Mouse (Mus musculus) neural tube, embryonic 13.5 days (tissue): Measurements from ENCODE around the gene Dnajc9. TPM values are rescaled to one million over a fixed set of nuclear protein-coding genes. Genes with fewer than 3 reads are reported as not detected.

ENCODE experiments used
- ATAC-seq: fragments of 200-750 bp; cut with Nextera tagmentation; 2 replicates; pipeline ENCODE4 v1.8.0; 2017; ENCODE audit warnings: low read depth, mild to moderate bottlenecking, moderate TSS enrichment, moderate library complexity
- H3K27ac ChIP-seq: fragments of 300-500 bp; sonication (generic); replicated peaks from 2 replicates; pipeline ENCODE4 v1.5.1; 2015; ENCODE audit warnings: moderate library complexity, mild to moderate bottlenecking, inconsistent platforms
- H3K27me3 ChIP-seq: fragments of 300-500 bp; sonication (generic); 2 replicates; pipeline ENCODE4 v1.6.1; 2015; ENCODE audit warnings: mild to moderate bottlenecking, inconsistent platforms
- H3K36me3 ChIP-seq: fragments of 300-500 bp; sonication (generic); 2 replicates; pipeline ENCODE4 v1.6.1; 2015; ENCODE audit warnings: mild to moderate bottlenecking, inconsistent platforms
- H3K4me1 ChIP-seq: fragments of 300-500 bp; sonication (generic); replicated peaks from 2 replicates; pipeline ENCODE4 v1.6.1; 2015; ENCODE audit warnings: inconsistent platforms
- H3K4me2 ChIP-seq: fragments of 300-500 bp; sonication (generic); 2 replicates; pipeline ENCODE4 v1.6.1; 2015; ENCODE audit warnings: inconsistent platforms, mild to moderate bottlenecking, moderate library complexity
- H3K4me3 ChIP-seq: fragments of 300-500 bp; sonication (generic); 2 replicates; pipeline ENCODE4 v1.5.1; 2015; ENCODE audit warnings: mild to moderate bottlenecking, inconsistent platforms
- H3K9ac ChIP-seq: fragments of 300-500 bp; sonication (generic); 2 replicates; pipeline ENCODE4 v1.6.1; 2015; ENCODE audit warnings: moderate library complexity, mild to moderate bottlenecking, inconsistent platforms
- H3K9me3 ChIP-seq: fragments of 300-500 bp; sonication (generic); 2 replicates; pipeline ENCODE4 v1.6.1; 2016; ENCODE audit warnings: inconsistent platforms
- WGBS: fragments of 180-500 bp; shearing (Covaris S2); methylation state at CpG from one replicate; pipeline ENCODE4 v1.1.7; 2015; 5-methylcytosine and 5-hydroxymethylcytosine counted together
- polyA plus RNA-seq: library from polyadenylated mRNA; unstranded; fragments of >200 nt; fragmentation: Nextera tagmentation; extraction: Ambion mirVana; gene quantifications from 2 replicates; pipeline ENCODE4 v1.2.1, GENCODE M21; 2015

The Dnajc9 gene
- polyA plus RNA-seq, 1 experiment from 2014 or later = 109 TPM

DNA sequence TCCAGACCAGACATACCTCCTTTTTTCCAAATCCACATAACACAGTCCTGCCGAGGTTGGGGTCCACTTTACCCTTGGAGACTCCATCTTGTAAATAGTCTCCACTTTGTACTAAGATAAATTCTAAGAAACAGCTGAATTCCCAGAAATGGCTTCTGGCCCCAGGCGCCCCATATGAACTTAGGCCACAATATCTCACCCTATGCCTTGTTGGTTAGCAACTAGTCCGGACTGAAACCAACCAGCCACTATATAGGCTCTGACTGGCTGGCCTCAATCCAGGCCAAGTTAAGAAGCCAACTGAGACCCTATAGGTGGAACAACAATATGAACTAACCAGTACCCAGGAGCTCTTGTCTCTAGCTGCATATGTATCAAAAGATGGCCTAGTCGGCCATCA lies 3.6 kb upstream of the Dnajc9 start:
- Histone ChIP-seq H3K4me3 (no peak overlapping the region), H3K27me3 (no peaks in the 10 kb centered on the region), H3K4me1 (peaks cover 35% of the 10 kb centered on the region), H3K9ac (0 out of 2 replicates have a peak overlapping the region, but pooled peaks have one; percentile 31), H3K9me3 (no peaks in the 10 kb centered on the region), H3K4me2 (peak overlapping the region; percentile 66), H3K27ac (no peak overlapping the region), H3K36me3 (peaks cover 23% of the 10 kb centered on the region)
- 83% methylated on average over 4 of the region's 4 CpGs for WGBS
- ATAC-seq = no peak

- Histone ChIP-seq H3K4me2 (peak overlapping the region; percentile 87), H3K9ac (peak overlapping the region; percentile 77), H3K36me3 (peaks cover 44% of the 10 kb centered on the region), H3K4me1 (peaks cover 57% of the 10 kb centered on the region), H3K4me3 (peak overlapping the region; percentile 81), H3K9me3 (no peaks in the 10 kb centered on the region), H3K27ac (peak overlapping the region; percentile 81; the same call in 1 of the 2 replicates), H3K27me3 (no peaks in the 10 kb centered on the region)
- 87% methylated on average over 8 of the region's 8 CpGs for WGBS
- ATAC-seq = no peak
These were observed 853 bp upstream of the Dnajc9 start for GRCm38 (mm10) chr14:20389446-20390079.

DNA sequence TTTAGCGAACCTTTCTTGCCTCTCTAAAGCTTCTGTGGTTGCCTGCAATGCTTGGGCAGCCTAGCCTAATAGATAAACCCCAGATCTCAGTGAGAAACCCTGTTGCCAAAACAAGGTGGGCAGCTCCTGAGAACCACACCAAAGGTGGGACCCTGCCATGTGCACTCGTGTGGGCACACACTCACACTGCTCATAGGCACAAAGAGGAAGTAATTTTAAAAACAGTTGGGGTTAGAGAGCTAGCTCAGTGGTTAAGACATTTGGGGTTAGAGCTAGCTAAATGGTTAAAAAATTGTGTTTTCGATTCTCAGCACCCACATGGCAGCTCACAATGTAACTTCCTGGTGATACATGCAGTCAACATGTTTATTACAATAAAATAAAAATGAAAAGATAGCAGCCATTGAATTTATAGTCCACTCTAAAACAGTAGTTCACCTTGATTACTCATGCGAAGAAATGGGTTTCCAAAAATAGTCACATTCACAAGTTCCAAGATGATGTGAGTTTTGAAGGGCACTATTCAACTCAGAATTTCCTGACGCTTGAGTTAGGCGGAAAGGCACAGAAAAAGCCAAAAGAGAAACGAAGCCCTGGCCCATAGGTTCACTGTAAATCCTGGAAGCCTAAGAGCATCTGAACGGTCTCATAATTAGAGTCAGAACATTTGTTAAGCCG lies 8.8 kb downstream of the Dnajc9 start:
- Histone ChIP-seq H3K9me3 (no peaks in the 10 kb centered on the region), H3K27me3 (no peaks in the 10 kb centered on the region), H3K4me3 (no peak overlapping the region), H3K27ac (no peak overlapping the region), H3K9ac (no peak overlapping the region), H3K4me2 (no peak overlapping the region), H3K4me1 (no peaks in the 10 kb centered on the region), H3K36me3 (peaks cover 84% of the 10 kb centered on the region)
- ATAC-seq = no peak
- 94% methylated on average over 9 of the region's 9 CpGs for WGBS

- WGBS = 93% methylated on average over 5 of the region's 5 CpGs
- Histone ChIP-seq H3K4me2 (no peak overlapping the region), H3K27me3 (no peaks in the 10 kb centered on the region), H3K36me3 (peaks cover 84% of the 10 kb centered on the region), H3K9ac (no peak overlapping the region), H3K9me3 (no peaks in the 10 kb centered on the region), H3K27ac (no peak overlapping the region), H3K4me3 (no peak overlapping the region), H3K4me1 (no peaks in the 10 kb centered on the region)
- ATAC-seq = no peak
These were observed 9.5 kb downstream of the Dnajc9 start for GRCm38 (mm10) chr14:20379087-20379640.

DNA sequence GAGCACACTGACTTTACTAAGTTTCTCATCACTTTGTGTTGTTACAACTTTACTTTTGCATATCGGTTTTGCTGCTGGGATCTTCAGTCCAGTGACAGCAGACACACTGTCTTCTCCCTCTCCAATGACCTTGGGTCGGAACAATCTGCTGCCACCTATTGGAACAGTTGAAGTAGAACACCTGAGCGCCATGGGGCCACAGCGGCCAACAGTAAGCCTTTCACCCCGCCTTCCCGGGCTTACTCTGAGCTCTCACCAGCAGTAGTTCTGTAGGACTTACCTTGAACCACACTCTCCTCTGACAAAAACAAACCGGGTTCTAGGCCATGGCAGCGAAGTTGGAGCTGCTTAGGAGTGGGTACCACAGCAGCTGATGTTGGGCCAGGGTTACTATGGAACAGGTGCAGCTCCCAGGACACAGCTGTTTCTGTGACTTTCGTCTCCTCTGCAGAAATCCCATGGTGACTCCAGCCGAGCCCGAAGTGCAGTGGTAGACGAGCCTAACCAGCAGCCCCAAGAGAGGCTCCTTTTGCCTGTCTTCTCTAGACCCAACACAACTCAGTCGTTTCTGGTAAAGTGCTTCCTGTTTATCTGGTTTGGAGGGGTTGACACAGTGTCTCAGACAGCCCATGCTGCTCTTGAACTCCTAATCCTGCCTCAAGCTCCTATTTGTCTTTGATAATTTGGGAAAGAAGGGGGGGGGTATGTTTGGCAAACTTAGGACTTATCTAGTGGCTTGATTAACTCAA lies 10.2 kb downstream of the Dnajc9 start:
- peaks cover 84% of the 10 kb centered on the region for H3K36me3 ChIP-seq
- H3K9ac ChIP-seq = no peak overlapping the region
- no peaks in the 10 kb centered on the region for H3K9me3 ChIP-seq
- H3K4me1 ChIP-seq = no peaks in the 10 kb centered on the region
- no peak overlapping the region for H3K4me3 ChIP-seq
- H3K4me2 ChIP-seq = no peak overlapping the region
- no peak overlapping the region for H3K27ac ChIP-seq
- no peaks in the 10 kb centered on the region for H3K27me3 ChIP-seq
- ATAC-seq = no peak; the same call in 1 of the 2 replicates
- 42% methylated on average over 13 of the region's 13 CpGs for WGBS

DNA sequence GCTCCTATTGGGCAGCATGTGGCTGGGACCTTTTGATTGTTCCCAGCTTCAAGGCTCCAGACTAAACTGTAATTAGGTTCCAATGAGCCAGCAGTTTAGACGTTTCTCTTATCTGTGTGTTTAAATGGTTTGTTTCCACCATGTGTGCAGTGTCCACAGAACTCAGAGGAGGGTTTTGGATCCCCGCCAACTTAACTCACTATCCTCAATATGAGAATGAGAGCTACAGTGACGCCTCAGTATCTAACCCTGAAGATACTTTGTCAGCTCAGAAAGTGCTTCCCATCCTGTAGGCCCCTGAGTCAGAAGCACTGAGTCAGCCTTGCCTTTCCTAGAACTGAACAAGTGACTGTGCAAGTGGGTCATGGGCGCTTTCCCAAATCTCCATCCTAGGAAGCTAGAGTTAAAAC lies 11.6 kb downstream of the Dnajc9 start:
- H3K27me3 ChIP-seq = no peaks in the 10 kb centered on the region
- H3K27ac ChIP-seq = no peak overlapping the region
- H3K9ac ChIP-seq = no peak overlapping the region
- no peak for ATAC-seq
- H3K4me3 ChIP-seq = no peak overlapping the region
- H3K9me3 ChIP-seq = no peaks in the 10 kb centered on the region
- H3K4me2 ChIP-seq = no peak overlapping the region
- WGBS = 83% methylated on average over 4 of the region's 4 CpGs
- no peaks in the 10 kb centered on the region for H3K4me1 ChIP-seq
- peaks cover 83% of the 10 kb centered on the region for H3K36me3 ChIP-seq

DNA sequence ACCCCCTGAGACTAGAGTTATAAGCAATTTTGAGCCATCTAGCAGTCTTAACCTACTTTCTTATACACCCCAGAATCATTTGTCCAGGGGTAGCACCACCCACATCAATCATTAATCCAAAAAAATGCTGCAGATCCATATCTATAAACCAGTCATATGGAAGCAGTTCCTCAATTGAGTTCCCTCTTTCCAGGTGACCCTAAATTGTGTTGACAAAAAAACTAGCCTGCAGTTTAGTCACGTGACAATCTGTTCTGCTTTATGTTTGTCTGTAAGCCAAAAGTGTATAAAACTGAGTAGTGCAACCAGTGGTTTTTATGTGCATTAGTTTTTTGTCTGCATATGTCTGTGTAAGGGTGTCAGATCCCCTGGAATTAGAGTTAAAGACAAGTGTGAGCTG lies 16.9 kb downstream of the Dnajc9 start:
- Histone ChIP-seq H3K4me1 (no peaks in the 10 kb centered on the region), H3K27ac (no peak overlapping the region), H3K4me2 (no peak overlapping the region), H3K4me3 (no peak overlapping the region), H3K27me3 (no peaks in the 10 kb centered on the region), H3K9me3 (no peaks in the 10 kb centered on the region), H3K9ac (no peak overlapping the region), H3K36me3 (peaks cover 82% of the 10 kb centered on the region)
- no peak for ATAC-seq
- 92% methylated on average over 1 of the region's 1 CpGs for WGBS

DNA sequence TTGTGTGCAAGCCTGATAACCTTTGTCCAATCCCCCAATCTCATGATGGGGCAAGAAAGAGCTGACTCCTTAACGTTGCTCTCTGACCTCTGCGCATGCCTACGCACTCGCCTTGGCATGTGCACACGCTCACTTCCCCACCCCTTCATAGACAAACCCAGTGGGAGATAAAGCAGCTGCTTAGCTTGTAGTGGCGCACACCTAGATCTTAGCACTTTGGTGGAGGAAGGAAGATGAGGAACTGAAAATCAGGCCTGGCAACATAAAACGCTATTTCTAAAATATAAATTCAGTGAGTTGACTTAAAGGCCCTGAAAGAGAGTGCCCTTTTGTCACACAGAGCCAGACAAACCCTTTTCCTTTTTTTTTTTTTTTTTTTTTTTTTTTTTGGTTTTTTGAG lies 17.9 kb downstream of the Dnajc9 start:
- no peak for ATAC-seq
- 85% methylated on average over 7 of the region's 7 CpGs for WGBS
- no peaks in the 10 kb centered on the region for H3K4me1 ChIP-seq
- H3K4me3 ChIP-seq = no peak overlapping the region
- no peak overlapping the region for H3K27ac ChIP-seq
- H3K9ac ChIP-seq = no peak overlapping the region
- peaks cover 79% of the 10 kb centered on the region for H3K36me3 ChIP-seq
- H3K4me2 ChIP-seq = no peak overlapping the region
- no peaks in the 10 kb centered on the region for H3K9me3 ChIP-seq
- H3K27me3 ChIP-seq = no peaks in the 10 kb centered on the region

- WGBS = 93% methylated on average over 3 of the region's 3 CpGs
- Histone ChIP-seq H3K4me3 (no peak overlapping the region), H3K27ac (no peak overlapping the region), H3K27me3 (no peaks in the 10 kb centered on the region), H3K9ac (no peak overlapping the region), H3K4me1 (no peaks in the 10 kb centered on the region), H3K36me3 (peaks cover 80% of the 10 kb centered on the region), H3K4me2 (no peak overlapping the region), H3K9me3 (no peaks in the 10 kb centered on the region)
- ATAC-seq = no peak
These were observed 20.4 kb downstream of the Dnajc9 start for GRCm38 (mm10) chr14:20368271-20368670.

DNA sequence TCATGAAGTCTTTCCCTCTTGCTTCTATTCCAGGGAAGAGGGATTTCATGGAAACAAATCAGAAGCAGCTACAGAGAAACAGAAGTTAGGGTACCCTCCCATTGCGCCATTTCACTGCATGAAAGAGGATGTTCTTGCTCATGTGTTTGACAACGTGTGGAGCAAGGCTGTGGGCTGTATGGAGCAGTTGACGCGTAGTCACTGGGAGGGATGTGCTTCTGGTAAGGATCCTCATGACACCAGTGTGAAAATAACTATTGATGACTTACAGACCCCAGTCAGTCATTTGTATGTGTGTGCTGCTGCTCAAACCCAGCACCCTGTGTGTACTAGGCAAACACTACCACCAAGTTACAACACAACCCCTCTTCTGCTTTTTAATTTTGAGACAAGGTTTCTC lies 25.5 kb downstream of the Dnajc9 start:
- ATAC-seq = no peak
- whole genome bisulfite sequencing = 97% methylated on average over 4 of the region's 4 CpGs
- H3K4me1 ChIP-seq = no peaks in the 10 kb centered on the region

DNA sequence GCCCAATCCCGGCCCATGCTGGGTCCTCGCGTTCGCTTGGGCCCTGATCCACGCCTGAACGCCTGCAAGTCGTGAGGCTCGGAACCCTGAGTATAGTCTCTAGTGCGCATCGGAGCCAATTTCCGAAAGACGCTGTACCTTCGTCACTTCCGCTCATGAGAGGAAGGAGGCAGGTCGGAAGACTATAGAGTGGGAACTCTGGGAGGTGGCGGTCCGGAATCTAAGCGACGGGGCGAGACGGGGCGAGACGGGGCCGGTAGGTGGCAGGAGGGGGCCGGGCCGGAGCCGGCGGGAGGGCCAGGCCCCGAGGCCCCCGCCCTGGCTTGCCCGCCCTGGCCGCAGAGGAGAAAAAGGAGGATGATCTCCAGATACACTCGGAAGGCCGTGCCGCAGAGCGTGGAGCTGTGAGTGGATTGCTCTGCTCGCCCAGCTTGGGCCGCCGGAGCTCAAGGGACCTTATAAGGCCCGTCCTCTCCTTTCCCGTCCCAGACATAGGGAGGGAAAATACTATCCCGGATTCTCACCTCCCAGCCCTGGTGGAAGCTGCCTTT lies 40.6 kb downstream of the Dnajc9 start, which contains the start of the genes Ecd and Fam149b:
TSS of gene Ecd (minus strand) at position 131 of the 551 bp plus-strand sequence.
TSS of gene Fam149b (plus strand) at position 172 of the 551 bp plus-strand sequence.
- ATAC-seq = peak; percentile 98
- Histone ChIP-seq H3K9me3 (no peaks in the 10 kb centered on the region), H3K4me3 (peak within 1 kb of the TSS; percentile 74), H3K27ac (peak within 1 kb of the TSS; percentile 94), H3K9ac (peak within 1 kb of the TSS; percentile 87), H3K27me3 (no peaks in the 10 kb centered on the region), H3K4me2 (peak within 1 kb of the TSS; percentile 82), H3K4me1 (peaks cover 30% of the 10 kb centered on the region), H3K36me3 (peaks cover 41% of the 10 kb centered on the region)
- WGBS = under 1% methylated on average over 42 of the region's 42 CpGs

More for the DNA sequence above, 25.5 kb downstream of the Dnajc9 start:
- H3K9ac ChIP-seq = no peak overlapping the region
- H3K9me3 ChIP-seq = no peaks in the 10 kb centered on the region
- no peak overlapping the region for H3K27ac ChIP-seq
- H3K4me3 ChIP-seq = no peak overlapping the region
- H3K36me3 ChIP-seq = peaks cover 84% of the 10 kb centered on the region
- H3K4me2 ChIP-seq = no peak overlapping the region
- no peaks in the 10 kb centered on the region for H3K27me3 ChIP-seq
